Mouse (Mus musculus) T-helper 17 cell (primary cell): ENCODE results near the gene Tbc1d16.

ENCODE experiments used
- in situ Hi-C, 2 experiments: fragments of 300-600 bp; cut with MboI, MseI; formaldehyde crosslinking; loops; 1 replicate in 1 of 2; 2 replicates in 1 of 2; pipeline ENCODE4 v1.15.1; 2025; ENCODE audit warnings: high pct_unique_total_duplicates in 2 of 2

Gene Tbc1d16

DNA sequence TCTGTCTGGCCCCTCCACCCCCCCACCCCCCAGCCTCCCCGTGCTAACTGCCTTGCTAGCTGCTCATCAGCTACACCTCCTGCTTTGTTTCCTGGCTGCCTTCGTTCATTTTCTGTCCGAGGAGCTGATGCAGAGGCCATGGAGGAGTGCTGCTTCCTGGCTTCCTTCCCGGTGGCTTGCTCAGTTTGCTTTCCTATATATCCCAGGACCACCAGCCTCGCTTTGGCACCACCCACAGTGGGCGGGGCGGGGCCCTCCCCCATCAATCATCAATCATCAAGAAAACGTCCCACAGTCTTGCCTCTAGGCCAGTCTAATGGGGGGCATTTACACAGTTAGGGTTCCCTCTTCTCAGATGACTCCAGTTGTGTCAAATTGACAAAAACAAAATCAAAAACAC lies 8.1 kb upstream of the Tbc1d16 start:
- in situ Hi-C loops: no loop called here

- in situ Hi-C loops: no loop called here
These were observed 7.3 kb upstream of the Tbc1d16 start for GRCm38 (mm10) chr11:119235596-119235995.

DNA sequence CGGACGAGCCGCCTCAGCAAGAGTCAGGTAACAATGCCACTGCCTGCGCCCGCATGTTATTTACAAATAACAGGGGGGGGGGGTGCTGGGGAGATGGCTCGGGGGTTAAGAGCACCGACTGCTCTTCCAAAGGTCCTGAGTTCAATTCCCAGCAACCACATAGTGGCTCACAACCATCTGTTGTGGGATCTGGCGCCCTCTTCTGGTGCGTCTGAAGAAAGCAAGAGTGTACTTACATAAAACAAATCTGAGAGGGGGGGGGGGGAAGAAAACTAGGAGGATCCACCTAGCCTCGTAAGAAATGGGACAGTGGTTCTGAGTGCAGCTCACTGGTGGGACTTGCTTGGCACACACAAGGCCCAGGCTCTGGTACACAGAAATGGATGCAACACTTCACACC lies 6.5 kb upstream of the Tbc1d16 start:
- in situ Hi-C loops: no loop called here

GRCm38 (mm10) chr11:119228846-119229626 lies 737 bp upstream of the Tbc1d16 start:
- in situ Hi-C loops: no loop called here

GRCm38 (mm10) chr11:119227591-119227990 lies 708 bp downstream of the Tbc1d16 start:
- in situ Hi-C loops: no loop called here

DNA sequence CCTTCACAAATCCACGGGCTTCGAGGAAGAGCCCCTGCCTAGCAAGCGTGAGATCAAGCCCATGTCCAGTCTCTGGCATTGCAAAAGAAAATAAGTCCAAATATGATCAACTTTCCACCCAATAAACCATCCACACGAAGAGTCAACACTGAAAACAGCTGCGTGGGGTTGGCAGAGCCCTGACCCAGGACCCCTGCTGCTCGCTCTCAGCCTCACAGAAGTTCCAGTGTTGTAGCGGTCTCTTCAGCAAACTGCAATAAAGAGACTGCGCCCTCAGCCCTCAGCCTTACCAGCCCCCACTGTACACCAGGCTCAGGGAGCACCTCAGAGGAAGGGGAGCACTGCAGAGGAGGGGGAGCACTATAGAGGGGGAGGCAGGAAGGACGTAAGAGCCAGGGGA lies 2.7 kb downstream of the Tbc1d16 start:
- in situ Hi-C loops: no loop called here

DNA sequence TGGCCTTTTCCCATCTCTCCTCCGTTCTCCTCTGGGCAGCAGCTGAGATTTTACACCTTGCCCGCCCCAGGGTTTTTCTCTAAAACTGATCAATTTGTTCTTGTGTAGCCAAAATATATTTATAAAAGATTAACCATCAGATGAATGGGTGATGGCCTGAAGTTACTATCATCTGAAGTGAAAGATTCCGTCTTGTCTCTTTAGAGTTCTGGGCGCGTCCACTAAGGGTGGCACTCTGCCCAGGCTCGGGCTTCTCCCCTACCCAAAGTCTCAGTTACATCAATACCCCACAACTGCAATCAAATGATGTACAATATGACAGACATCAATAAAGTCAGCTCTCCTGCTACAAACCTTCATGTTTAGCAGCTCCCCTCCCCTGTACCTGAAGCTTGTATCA lies 3.4 kb downstream of the Tbc1d16 start:
- in situ Hi-C loops: no loop called here

DNA sequence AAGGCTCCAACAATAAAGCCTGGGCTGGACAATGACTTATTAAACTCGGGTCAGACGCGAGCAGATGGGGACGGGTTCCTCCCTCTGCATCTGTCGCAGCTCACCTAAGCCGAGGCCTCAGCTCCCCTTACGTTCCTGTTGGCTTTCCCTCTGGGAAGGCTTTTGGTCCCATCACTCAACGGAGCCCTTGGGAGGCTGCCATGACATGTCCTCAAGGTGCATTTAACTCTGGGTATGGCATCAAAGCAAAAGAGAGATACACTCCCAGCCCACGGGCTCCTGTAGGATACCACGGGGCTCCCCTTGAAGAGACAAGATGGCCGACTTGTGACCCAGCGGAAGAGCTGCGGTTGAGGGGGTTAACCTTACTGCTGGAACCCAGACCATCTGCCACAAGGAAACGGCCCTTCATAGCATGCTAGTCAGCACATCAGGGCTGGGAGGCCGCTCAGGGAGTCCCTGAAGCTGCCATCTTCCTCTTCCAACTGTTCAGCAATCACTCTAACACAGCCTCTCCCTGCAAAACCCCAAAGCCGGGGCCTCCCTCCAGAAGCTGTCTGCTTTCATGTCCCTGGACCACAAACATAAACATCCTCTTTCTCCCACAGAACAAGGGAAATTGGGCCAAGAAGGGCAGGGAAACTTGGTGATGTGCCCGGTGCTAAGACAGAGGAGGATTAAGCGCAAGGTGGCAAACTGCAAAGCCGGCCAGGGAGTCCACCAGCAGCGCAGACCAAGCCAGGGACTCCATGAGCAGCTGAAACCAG lies 5.0 kb downstream of the Tbc1d16 start:
- in situ Hi-C loops: no loop called here

GRCm38 (mm10) chr11:119221812-119222510 lies 6.3 kb downstream of the Tbc1d16 start:
- in situ Hi-C loops: no loop called here

DNA sequence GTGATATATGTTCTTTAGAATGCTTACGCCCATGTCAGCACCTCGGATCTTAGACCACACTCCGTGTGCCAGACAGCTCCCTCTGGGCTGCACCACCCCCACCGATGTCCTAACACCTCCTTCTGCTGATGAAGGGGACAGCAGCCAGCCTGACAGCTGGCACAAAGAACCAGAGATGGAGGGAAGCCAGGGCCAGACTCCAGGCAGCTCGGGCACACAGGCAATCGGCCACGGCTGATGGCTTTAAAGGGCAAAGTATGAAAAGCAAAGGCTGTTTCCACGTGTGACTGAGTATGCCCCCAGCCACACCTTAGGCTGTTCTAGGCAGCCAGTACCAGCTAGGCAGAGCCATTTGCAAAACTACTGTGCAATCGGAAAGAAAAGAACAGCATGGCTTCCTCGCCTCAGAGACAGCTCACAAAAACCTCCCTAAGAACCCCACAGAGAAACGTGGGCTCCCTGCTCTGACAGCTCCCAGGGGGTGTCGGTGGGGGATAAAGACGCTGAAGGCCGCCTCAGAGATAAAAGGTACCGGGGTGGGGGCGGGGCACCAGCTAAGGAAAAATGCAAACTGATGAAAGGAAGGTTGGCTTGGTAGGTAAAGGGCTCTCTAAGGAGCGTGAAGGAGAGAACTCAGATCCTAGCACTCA lies 8.4 kb downstream of the Tbc1d16 start:
- in situ Hi-C loops: no loop called here

DNA sequence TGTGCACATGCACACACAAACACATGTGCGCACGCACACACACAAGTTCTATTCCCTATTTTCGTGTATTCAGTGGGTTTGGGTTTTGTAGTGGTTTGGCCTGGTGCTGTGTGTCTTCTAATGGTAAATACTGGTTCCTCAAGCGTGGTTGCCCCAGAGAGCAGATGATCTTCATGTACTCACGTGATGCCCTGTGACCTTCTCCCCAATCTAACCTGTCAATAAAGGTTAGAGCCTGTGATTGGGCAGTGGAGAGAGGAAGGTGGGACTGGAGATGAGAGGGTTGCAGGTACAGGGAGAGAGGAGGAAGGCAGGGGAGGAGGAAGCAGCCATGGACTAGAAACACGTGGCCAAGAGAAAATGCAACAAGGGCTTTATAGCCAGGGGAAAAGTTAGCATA lies 10.4 kb downstream of the Tbc1d16 start:
- in situ Hi-C loops: no loop called here

- in situ Hi-C loops: no loop called here
These were observed 12.3 kb downstream of the Tbc1d16 start for GRCm38 (mm10) chr11:119215905-119216507.

DNA sequence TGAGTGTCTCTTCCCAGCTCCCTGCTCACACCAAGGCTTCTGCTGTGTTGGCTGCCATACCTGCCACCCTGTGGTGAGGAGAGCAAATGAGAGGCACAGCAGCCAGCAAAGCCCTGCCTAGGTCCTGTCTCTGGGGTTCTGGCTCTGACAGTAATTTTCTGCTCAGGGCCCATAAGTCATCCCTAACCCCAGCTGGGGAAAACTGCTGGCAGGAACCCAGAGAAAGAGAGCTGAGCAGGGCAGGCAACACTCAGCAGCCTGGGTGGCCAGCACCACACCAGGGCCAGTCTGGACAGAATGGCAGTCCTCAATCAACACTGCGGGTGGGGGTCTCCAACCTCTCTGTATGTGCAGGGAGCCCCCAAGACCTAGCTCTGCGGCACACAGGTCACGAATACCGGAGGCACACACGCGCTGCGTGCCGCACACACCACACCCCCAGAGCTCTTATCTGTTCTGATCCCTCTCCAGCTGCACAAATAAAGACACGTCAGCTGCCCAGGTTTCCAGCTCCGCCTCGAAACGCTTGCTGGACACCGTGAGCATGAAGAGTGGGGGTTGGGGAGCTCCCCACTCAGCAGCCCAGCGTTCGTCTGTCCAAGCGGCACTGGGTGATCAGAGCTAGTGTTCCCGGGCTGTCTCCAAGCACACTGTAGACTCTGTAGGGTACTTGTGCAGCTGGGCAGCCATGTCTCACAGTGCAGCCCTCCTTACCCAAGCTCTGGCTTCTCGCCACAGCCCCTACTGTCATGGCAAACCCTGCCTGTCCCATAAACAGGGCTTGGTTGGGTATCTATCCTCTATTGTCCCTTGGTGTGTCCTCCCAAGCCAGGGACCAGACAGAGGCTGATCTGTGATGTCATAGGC lies 13.0 kb downstream of the Tbc1d16 start:
- in situ Hi-C loops: no loop called here

DNA sequence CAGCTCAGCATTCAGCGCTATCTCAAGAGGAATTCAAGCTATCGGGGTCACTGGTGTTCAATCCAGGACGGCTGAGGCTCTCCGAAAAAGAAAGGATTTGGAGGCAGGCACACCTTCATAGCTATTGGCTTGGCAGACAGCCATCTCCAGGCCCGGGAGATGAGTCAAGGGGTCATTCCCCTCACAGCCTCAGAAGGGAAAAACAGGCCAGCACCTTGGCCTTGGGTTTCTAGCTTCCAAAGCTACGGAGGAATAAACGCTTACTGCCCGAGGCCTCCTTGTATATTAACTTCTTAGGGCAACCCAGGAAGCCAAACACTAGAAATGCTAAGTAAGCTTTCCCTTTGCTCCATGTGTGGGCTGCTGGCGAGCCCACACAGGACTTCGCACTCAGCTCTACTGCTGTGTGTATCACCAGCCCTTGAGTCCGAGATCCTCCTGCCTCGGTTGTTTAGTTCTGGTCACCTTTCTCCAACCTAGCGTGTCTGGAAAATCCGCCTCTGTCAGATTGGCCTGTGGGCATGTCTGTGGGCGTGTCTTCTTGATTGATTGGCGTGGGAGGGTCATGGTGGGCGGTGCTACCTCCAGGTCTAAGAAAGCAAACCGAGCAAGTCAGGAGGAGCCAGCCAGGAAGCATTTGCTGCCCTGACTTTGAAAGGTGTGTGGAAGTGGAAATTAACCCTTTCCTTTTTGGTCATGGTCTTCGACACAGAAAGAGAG lies 15.0 kb downstream of the Tbc1d16 start:
- in situ Hi-C loops: no loop called here

DNA sequence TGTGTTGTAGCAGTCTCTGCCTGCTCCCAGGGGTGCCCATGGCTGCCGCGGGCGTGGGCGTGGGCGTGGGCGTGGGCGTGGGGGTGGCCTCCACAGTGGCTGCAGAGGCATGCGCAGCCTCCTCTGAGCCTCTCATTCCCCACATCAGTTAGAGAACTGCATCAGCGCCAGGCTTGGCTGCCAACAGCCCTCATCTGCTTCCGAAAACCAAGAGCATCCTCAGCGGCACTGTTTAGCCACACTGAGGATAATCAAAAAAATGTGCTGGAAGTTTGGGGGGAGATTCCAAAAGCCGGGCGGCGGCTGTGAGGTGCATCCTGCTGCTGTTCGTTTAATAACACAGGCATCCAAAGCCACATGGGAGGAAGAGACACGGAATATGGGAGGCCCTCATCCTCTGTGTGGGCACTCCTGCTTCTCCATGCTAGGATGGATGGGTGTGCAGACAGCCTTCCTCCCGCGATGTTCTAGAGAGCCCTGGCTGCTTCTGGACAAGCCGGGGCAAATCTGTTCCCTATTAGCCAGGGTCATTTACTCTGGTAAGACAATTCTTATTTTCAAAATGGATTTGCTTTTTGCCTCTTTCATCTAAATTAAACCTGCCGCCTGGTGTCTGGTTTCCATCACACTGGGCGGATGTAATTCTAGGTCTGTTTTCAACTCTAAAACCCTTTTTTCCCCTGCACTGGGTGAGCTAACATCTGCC lies 16.5 kb downstream of the Tbc1d16 start:
- in situ Hi-C loops: no loop called here

DNA sequence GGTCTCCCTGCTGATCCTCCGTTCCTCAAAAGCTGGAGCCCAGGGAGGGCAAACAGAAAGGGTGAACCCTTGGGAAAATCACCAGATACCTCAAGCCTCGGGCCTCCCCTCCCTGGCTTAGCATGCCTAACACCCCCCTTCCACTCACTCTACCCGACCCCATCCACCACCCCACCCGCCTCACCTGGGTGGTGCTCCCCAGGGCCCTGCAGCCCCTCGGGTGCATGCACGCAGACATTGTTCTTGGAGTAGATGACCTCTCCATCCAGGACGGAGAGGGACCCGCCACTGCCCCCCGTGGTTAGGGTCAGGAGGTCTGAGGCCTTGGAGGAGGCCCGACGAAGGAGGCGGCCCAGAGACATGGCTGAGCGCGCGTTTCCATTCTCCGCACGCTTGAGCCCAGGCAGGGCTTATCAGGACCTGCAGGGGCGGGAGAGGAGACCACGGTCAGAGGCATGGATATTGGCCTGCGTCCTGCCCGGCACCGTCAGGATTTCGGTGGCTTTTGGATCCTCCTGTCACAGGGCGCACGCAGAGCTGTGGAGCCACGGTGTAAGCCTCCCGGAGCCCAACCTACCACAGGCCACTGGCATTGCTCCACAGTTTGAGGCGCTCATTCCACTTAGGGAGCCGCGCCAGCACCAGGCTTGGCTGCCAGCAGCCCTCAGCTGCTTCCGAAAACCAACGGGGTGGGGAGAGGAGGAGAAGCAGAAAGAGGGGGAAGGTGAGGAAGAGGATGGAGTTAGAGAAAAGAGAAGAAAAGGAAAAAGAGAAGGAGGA lies 17.8 kb downstream of the Tbc1d16 start:
- in situ Hi-C loops: no loop called here

DNA sequence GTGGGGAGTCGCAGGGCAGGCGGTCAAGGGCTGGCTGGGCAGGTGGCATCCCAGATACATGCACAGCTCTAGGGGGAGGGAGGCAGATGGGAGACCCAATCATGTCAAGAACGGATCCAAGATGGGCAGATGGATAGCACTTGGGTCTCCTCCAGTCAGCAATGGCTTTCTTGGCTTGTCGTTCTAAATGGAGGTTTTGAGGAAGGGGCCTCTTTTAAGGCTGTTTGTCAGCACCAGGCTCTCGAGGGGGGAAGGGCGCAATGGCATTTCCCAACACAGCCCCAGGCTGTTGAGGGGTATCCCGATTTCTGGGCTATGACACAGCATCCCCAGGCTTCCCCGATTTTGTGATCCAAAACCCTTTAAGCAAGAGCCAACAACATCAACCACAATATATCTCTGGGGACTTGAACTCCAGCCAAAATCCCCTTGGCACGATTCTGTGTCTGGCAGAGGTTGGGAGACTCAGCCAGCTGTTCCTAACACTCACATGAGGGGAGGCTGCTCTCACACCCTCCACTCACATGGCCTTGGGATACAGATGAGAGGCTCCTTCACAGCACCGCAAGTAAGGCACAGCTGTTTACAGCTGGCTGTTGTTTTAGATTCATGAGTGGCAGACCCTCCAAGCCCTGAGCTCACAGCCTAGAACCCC lies 18.8 kb downstream of the Tbc1d16 start:
- in situ Hi-C loops: loop anchor here in 1 of 2 experiments (5.0 kb wide), 1 partner anchor 78 kb away; no protein-coding TSS in a partner anchor
